Mouse (Mus musculus): ENCODE measurements at regions not wholly inside any gene's neighbourhood (a gene's known extent, or its start where the extent isn't known, plus 50 kb on each side); places are given as distances from the start of the nearest gene placed in this dataset.
A peak's percentile ranks its signal among the peaks of the same experiment; 100 is the strongest.

DNA sequence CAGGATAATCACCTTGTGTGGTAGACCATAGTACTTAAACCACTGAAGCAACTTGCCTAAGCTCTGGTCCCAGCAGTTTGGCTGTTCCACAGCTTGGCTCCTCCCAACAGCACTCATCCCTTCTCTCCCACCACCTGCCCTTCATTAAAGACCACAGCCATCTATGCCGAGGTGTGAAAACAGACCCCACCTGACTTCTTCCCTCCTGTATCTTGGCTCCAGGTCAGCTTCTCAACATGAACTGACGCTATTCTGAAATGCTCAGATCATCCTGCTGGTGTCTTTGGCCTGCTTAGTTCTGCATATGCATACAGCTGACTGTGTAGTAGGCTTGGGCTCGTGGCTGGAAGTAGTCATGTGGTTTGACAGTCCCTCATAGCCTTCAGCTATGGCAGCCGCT lies 177.1 kb downstream of the Abcc12 start:
- Histone ChIP-seq H3K9ac (ENCODE audit: low read length) (no peak overlapping the region), H3K4me3 (ENCODE audit: low read depth, low read length) (no peak overlapping the region), H3K9me3 (ENCODE audit: control insufficient read depth, low read length) (no peaks in the 10 kb centered on the region), H3K36me3 (ENCODE audit: control insufficient read depth, insufficient read depth, low read length) (no peaks in the 10 kb centered on the region), H3K4me2 (ENCODE audit: low read depth) (no peak overlapping the region), H3K27me3 (ENCODE audit: control insufficient read depth, insufficient read depth, low read length) (no peaks in the 10 kb centered on the region), H3K27ac (ENCODE audit: low read depth, low read length) (no peak overlapping the region), H3K4me1 (ENCODE audit: control insufficient read depth, insufficient read depth, low read length) (no peaks in the 10 kb centered on the region)
- 83% methylated on average over 4 of the region's 4 CpGs for WGBS
- ATAC-seq (ENCODE audit: insufficient read depth, low FRiP score, low TSS enrichment) (no peak), DNase-seq (ENCODE audit: low spot score) (no peak)

DNA sequence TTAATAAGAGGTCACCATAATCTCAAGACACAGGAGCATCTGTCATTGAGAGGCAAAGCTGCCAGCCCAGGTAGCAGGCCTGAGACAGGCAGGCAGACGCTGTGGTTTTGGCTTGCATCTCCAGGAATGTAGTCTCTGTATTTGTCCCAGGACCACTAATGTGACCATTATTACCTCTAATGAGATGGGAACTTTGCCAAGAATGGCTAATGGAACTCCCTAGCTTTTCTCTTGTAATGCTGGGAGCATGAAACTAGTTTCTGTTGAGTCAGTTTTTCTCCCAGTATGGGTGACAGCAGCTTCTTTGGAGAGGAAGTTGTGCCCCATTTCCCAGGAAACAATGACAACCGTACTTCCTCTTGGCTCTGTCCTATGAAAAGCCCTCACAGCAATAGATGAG lies 178.5 kb downstream of the Abcc12 start:
- no peak for ATAC-seq (ENCODE audit: insufficient read depth, low FRiP score, low TSS enrichment)
- 81% methylated on average over 2 of the region's 2 CpGs for WGBS

DNA sequence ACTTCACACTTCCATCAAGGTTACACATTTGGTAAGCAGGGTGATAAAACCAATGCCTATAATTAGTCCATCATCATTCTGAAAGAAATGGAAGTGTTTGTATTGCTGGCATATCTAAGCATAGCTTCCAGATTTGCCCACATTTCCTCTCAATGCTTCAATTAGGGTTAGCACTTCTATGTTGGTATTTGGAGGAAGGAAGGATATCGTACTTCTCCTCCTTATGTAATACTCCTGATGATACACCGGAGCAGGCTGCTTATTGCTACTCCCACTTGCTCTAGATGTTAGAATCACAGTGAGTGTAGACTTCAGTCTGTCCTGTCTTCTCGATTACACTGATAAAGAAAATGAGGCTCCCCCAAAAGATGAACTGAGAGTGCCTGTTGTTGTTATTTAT lies 185.4 kb downstream of the Abcc12 start:
- no peak overlapping the region for H3K4me2 ChIP-seq (ENCODE audit: low read depth)
- DNase-seq (ENCODE audit: low spot score) (no peak), ATAC-seq (ENCODE audit: insufficient read depth, low FRiP score, low TSS enrichment) (no peak)
- no peaks in the 10 kb centered on the region for H3K36me3 ChIP-seq (ENCODE audit: control insufficient read depth, insufficient read depth, low read length)
- no peaks in the 10 kb centered on the region for H3K9me3 ChIP-seq (ENCODE audit: control insufficient read depth, low read length)
- no peaks in the 10 kb centered on the region for H3K27me3 ChIP-seq (ENCODE audit: control insufficient read depth, insufficient read depth, low read length)
- H3K9ac ChIP-seq (ENCODE audit: low read length) = no peak overlapping the region
- H3K27ac ChIP-seq (ENCODE audit: low read depth, low read length) = no peak overlapping the region
- peaks cover 5% of the 10 kb centered on the region; the same call in 1 of the 2 replicates for H3K4me1 ChIP-seq (ENCODE audit: control insufficient read depth, insufficient read depth, low read length)
- 88% methylated on average over 3 of the region's 3 CpGs for WGBS
- no peak overlapping the region for H3K4me3 ChIP-seq (ENCODE audit: low read depth, low read length)

More for the DNA sequence above, 178.5 kb downstream of the Abcc12 start:
- Histone ChIP-seq H3K27ac (ENCODE audit: low read depth, low read length) (no peak overlapping the region), H3K27me3 (ENCODE audit: control insufficient read depth, insufficient read depth, low read length) (no peaks in the 10 kb centered on the region), H3K36me3 (ENCODE audit: control insufficient read depth, insufficient read depth, low read length) (no peaks in the 10 kb centered on the region), H3K4me2 (ENCODE audit: low read depth) (no peak overlapping the region), H3K9ac (ENCODE audit: low read length) (no peak overlapping the region), H3K9me3 (ENCODE audit: control insufficient read depth, low read length) (no peaks in the 10 kb centered on the region), H3K4me3 (ENCODE audit: low read depth, low read length) (no peak overlapping the region), H3K4me1 (ENCODE audit: control insufficient read depth, insufficient read depth, low read length) (no peaks in the 10 kb centered on the region)
- no peak for DNase-seq (ENCODE audit: low spot score)

DNA sequence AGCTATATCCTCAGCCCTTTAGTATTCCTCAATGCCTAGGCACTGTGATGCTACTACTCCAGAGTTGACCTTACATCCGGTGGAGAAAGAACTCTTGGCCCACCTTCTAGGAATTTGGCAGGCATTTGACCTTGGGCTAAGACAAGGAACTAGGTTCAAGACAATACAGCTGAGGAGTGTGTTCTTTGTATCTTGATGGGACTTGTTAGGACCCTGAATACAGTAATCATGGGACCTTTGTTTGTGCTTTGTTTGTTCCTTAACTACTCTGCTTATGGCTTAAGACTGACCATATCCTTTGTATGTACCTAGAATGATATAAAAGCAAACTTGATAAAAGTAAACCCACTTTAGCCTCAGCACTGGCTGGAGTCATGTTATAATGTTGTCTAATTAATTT lies 186.7 kb downstream of the Abcc12 start:
- DNase-seq (ENCODE audit: low spot score) = no peak

DNA sequence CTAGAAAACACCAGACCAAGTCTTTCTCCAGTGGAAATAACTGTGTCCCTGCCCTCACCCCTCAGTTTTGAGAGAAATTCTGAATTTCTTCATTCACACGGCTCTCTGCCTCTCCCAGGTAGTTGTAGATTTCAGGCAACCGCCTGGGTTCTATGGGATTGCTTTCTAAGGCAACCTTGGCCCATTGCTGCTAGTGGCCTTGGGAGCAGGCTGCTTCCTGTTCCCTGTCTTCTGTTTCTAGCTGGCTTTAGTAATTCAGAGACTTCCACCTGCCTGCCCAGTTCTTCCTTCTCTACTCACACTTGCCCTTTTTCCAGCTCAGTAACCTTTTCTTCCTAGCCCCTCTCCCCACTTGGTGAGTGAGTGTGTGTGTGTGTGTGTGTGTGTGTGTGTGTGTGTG lies 187.1 kb downstream of the Abcc12 start:
- DNase-seq (ENCODE audit: low spot score) = no peak
- WGBS = 82% methylated on average over 2 of the region's 2 CpGs
- Histone ChIP-seq H3K27me3 (ENCODE audit: control insufficient read depth, insufficient read depth, low read length) (no peaks in the 10 kb centered on the region), H3K4me3 (ENCODE audit: low read depth, low read length) (no peak overlapping the region), H3K27ac (ENCODE audit: low read depth, low read length) (no peak overlapping the region), H3K9ac (ENCODE audit: low read length) (no peak overlapping the region), H3K9me3 (ENCODE audit: control insufficient read depth, low read length) (no peaks in the 10 kb centered on the region), H3K4me2 (ENCODE audit: low read depth) (no peak overlapping the region), H3K4me1 (ENCODE audit: control insufficient read depth, insufficient read depth, low read length) (peaks cover 7% of the 10 kb centered on the region; the same call in 1 of the 2 replicates), H3K36me3 (ENCODE audit: control insufficient read depth, insufficient read depth, low read length) (no peaks in the 10 kb centered on the region)
- ATAC-seq (ENCODE audit: insufficient read depth, low FRiP score, low TSS enrichment) = no peak

More for the DNA sequence above, 186.7 kb downstream of the Abcc12 start:
- Histone ChIP-seq H3K27ac (ENCODE audit: low read depth, low read length) (no peak overlapping the region), H3K9ac (ENCODE audit: low read length) (no peak overlapping the region), H3K27me3 (ENCODE audit: control insufficient read depth, insufficient read depth, low read length) (no peaks in the 10 kb centered on the region), H3K4me1 (ENCODE audit: control insufficient read depth, insufficient read depth, low read length) (peaks cover 7% of the 10 kb centered on the region; the same call in 1 of the 2 replicates), H3K36me3 (ENCODE audit: control insufficient read depth, insufficient read depth, low read length) (no peaks in the 10 kb centered on the region), H3K4me3 (ENCODE audit: low read depth, low read length) (no peak overlapping the region), H3K4me2 (ENCODE audit: low read depth) (no peak overlapping the region), H3K9me3 (ENCODE audit: control insufficient read depth, low read length) (no peaks in the 10 kb centered on the region)
- 89% methylated on average over 1 of the region's 1 CpGs for WGBS
- no peak for ATAC-seq (ENCODE audit: insufficient read depth, low FRiP score, low TSS enrichment)

DNA sequence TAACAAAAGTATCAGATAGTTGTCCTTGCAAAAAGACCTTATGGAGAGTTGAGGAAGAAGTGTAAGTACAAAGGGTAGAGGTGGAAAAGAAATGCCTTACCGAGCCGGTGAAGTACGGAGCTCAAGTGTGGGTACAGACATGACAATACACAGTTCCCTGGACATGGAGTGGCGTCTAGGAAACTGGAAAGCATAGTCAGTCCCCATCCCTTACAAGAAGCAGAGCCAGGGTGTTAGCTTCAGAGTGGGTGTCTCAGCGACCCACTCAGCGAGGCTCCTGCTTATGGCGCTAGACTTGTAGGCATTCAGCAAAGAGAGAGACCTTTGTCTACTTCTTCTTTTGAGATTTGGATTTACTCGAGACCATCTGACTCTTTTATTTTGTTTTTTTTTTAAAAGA lies 189.8 kb downstream of the Abcc12 start:
- H3K4me1 ChIP-seq (ENCODE audit: control insufficient read depth, insufficient read depth, low read length) = peaks cover 9% of the 10 kb centered on the region; the same call in 1 of the 2 replicates
- DNase-seq (ENCODE audit: low spot score) = no peak
- H3K9ac ChIP-seq (ENCODE audit: low read length) = no peak overlapping the region
- H3K9me3 ChIP-seq (ENCODE audit: control insufficient read depth, low read length) = no peaks in the 10 kb centered on the region
- H3K4me3 ChIP-seq (ENCODE audit: low read depth, low read length) = no peak overlapping the region
- H3K27me3 ChIP-seq (ENCODE audit: control insufficient read depth, insufficient read depth, low read length) = no peaks in the 10 kb centered on the region
- H3K27ac ChIP-seq (ENCODE audit: low read depth, low read length) = peak overlapping the region; percentile 51
- no peak overlapping the region for H3K4me2 ChIP-seq (ENCODE audit: low read depth)
- H3K36me3 ChIP-seq (ENCODE audit: control insufficient read depth, insufficient read depth, low read length) = no peaks in the 10 kb centered on the region
- ATAC-seq (ENCODE audit: insufficient read depth, low FRiP score, low TSS enrichment) = no peak
- 84% methylated on average over 8 of the region's 8 CpGs for WGBS

DNA sequence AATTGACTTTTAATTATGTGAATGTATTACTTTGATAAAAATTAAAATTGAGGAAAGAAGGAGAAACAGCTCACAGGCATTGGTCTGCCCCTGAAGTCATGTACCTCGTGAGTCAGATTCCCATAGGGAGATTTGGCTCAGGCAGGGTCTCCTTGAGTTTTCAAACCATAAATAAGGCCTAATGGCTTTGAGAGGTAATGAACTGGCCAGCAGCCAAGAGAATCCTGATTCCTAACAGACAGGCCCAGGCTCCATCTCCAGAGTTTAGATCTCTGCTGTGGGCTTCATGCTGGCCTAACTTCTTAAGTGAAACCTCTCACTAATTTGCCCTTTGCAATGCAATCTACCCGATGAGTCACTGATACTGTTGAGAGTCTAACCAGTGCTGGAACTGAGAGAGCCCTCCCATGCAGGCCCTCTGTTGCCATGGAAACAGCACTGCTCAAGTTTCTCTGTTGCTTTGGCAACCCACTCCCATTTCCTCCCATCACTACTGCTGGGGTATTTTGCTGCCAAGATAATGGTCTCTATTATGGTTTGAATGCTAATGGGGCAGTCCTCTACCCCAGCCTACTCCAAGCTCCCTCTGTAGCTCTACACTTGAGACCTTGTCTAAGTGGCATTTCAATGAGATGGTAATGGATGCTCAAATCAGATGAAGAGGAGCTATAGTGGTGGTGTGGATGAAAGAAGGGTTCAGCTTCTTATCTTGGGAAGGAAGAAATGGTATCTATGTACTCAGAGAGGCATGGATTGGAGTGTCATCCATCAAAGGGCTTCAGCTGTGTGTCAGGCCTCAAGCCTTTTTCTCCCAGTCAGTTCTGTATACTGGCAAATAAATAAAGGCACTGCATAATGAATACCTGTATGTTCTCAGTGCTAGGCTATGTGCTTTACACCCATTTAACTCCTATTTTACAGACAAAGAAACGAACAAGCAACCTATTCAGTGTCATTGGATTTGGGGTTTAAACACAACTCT lies 190.5 kb downstream of the Abcc12 start:
- Histone ChIP-seq H3K9me3 (ENCODE audit: control insufficient read depth, low read length) (no peaks in the 10 kb centered on the region), H3K4me1 (ENCODE audit: control insufficient read depth, insufficient read depth, low read length) (peaks cover 12% of the 10 kb centered on the region), H3K36me3 (ENCODE audit: control insufficient read depth, insufficient read depth, low read length) (no peaks in the 10 kb centered on the region), H3K9ac (ENCODE audit: low read length) (no peak overlapping the region), H3K27me3 (ENCODE audit: control insufficient read depth, insufficient read depth, low read length) (no peaks in the 10 kb centered on the region), H3K4me2 (ENCODE audit: low read depth) (no peak overlapping the region), H3K27ac (ENCODE audit: low read depth, low read length) (peak overlapping the region; percentile 51), H3K4me3 (ENCODE audit: low read depth, low read length) (no peak overlapping the region)
- ATAC-seq (ENCODE audit: insufficient read depth, low FRiP score, low TSS enrichment) (peak; percentile 93), DNase-seq (ENCODE audit: low spot score) (peak; percentile 86)
- WGBS = 29% methylated on average over 3 of the region's 3 CpGs

DNA sequence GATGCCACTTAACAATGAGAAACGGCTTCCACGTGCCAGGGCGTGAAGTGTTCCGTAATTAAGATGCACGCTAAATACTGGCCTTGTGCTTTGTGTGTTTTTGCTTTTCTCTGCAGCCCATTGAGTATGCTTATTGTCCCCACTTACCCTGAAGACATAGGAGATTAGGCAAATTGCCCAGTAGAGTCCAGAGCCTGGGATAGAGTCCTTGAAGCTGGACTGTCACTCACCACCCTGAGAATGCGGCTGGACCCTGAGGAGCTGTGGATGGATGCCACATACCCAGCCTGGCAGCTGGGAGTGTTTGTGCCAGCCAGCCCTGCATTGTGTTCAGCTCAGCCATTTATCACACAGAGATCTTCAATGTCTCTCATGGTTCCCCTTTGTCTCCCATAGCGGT lies 195.2 kb downstream of the Abcc12 start:
- H3K4me3 ChIP-seq (ENCODE audit: low read depth, low read length) = no peak overlapping the region
- no peaks in the 10 kb centered on the region for H3K36me3 ChIP-seq (ENCODE audit: control insufficient read depth, insufficient read depth, low read length)
- no peak for ATAC-seq (ENCODE audit: insufficient read depth, low FRiP score, low TSS enrichment)
- peaks cover 9% of the 10 kb centered on the region for H3K4me1 ChIP-seq (ENCODE audit: control insufficient read depth, insufficient read depth, low read length)
- no peaks in the 10 kb centered on the region for H3K9me3 ChIP-seq (ENCODE audit: control insufficient read depth, low read length)
- no peak overlapping the region for H3K27ac ChIP-seq (ENCODE audit: low read depth, low read length)
- no peak for DNase-seq (ENCODE audit: low spot score)
- H3K9ac ChIP-seq (ENCODE audit: low read length) = no peak overlapping the region
- WGBS = 67% methylated on average over 7 of the region's 7 CpGs
- no peaks in the 10 kb centered on the region for H3K27me3 ChIP-seq (ENCODE audit: control insufficient read depth, insufficient read depth, low read length)
- no peak overlapping the region for H3K4me2 ChIP-seq (ENCODE audit: low read depth)

DNA sequence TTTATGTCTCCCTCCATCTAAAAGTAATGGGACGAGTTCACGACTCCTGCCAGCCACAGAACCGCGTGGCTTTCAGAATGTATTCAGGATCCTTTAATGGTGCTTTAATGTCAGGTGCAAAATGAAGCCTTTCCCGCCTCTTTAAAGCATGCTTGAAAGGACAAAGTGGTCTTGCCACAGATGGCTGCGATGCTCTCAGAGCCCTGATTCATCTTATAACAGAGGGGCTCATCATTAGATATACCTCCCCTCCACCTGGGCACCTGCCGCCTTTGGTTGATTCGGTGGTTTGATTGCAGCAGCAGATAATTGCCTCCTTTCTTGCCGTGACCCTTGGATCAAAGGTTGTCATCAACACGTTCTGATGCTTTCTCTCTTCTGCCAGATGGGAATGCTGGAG lies 198.5 kb downstream of the Abcc12 start:
- Histone ChIP-seq H3K4me1 (ENCODE audit: control insufficient read depth, insufficient read depth, low read length) (peaks cover 3% of the 10 kb centered on the region; the same call in 1 of the 2 replicates), H3K4me3 (ENCODE audit: low read depth, low read length) (no peak overlapping the region), H3K27me3 (ENCODE audit: control insufficient read depth, insufficient read depth, low read length) (no peaks in the 10 kb centered on the region), H3K9ac (ENCODE audit: low read length) (no peak overlapping the region), H3K4me2 (ENCODE audit: low read depth) (no peak overlapping the region), H3K27ac (ENCODE audit: low read depth, low read length) (no peak overlapping the region), H3K36me3 (ENCODE audit: control insufficient read depth, insufficient read depth, low read length) (no peaks in the 10 kb centered on the region), H3K9me3 (ENCODE audit: control insufficient read depth, low read length) (no peaks in the 10 kb centered on the region)
- ATAC-seq (ENCODE audit: insufficient read depth, low FRiP score, low TSS enrichment) = no peak
- no peak for DNase-seq (ENCODE audit: low spot score)
- WGBS = 78% methylated on average over 10 of the region's 10 CpGs

All from neural tube, embryonic 11.5 days (tissue).